Mouse (Mus musculus): Measurements from ENCODE around the gene Rtn3.

DNA sequence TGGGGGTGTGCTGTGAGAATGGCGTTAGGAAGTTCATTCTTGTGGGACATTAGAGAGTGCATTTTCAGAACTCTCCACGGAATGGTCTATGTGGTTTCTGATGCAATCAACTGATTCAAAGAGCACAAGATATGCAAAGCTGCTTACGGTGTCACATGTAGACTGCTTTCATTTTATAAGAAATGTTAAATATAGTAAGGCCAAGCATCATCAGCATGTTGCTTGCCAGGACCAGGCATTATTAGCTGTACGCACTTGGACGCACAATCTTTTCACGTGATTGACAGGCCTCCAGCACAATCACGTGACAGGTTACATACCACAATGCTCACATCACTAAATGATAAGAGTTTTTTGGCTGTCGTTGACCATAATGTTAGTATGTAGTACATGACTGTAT lies 4.6 kb upstream of the Rtn3 start:
- TF ChIP-seq CTCF (IDR thresholded peaks at IDR 0.05; ENCODE audit: control insufficient read depth, insufficient read depth, insufficient replicate concordance, low read depth, low read length) (no peak), POLR2A (IDR thresholded peaks at IDR 0.05; ENCODE audit: control insufficient read depth, low read depth, low read length) (no peak)

All from testis, adult 2 months (tissue).